Mouse (Mus musculus): ENCODE measurements around the gene Ggt6. TPM values are rescaled to one million over a fixed set of nuclear protein-coding genes. Genes with fewer than 3 reads are reported as not detected.

Gene Ggt6
- total RNA-seq, 2 experiments from 2014 or later, result not detected

- DNase-seq (ENCODE audit: extremely low spot score in 1 of 2, low spot score in 2 of 2), result no peak
- intact Hi-C loops (cut with DNase I), result no loop called here
Measured at GRCm38 (mm10) chr11:72487739-72488138, 52.4 kb downstream of the Ggt6 start.

Small RNAs within 50 kb of the gene (microRNA-seq; reads per million reads assigned to microRNA genes)
- not detected for gene Mir6338

Other genes starting within 250 kb of the Ggt6 start
- gene Gm43951, start 228.7 kb upstream of the Ggt6 start, total RNA-seq (2021), result 10 to 100 TPM; 12.1 to 13.7 TPM
- gene 4933427D14Rik, start 228.1 kb upstream of the Ggt6 start, total RNA-seq (2021), result 10 to 100 TPM; 30.1 to 32.5 TPM
- gene Txndc17, start 228.0 kb upstream of the Ggt6 start, total RNA-seq (2021), result 10 to 100 TPM; 43.4 to 46.1 TPM
- 10 to 100 TPM; 14.7 to 15.7 TPM for gene Med31, start 219.9 kb upstream of the Ggt6 start, total RNA-seq (2021)
- gene Slc13a5, start 168.3 kb upstream of the Ggt6 start, total RNA-seq (2021), result 10 to 100 TPM; 16.4 to 19.8 TPM
- gene Xaf1, start 133.9 kb upstream of the Ggt6 start, total RNA-seq (2021), result 1 to 10 TPM; 1.3 to 1.4 TPM
- gene Fbxo39, start 121.1 kb upstream of the Ggt6 start, total RNA-seq (2021), result not detected
- gene Tekt1, start 73.1 kb upstream of the Ggt6 start, total RNA-seq (2021), result 1 to 10 TPM in 1 of 2 experiments, under 1 TPM in 1; 0.99 to 1.2 TPM
- 1 to 10 TPM; 1.7 to 1.8 TPM for gene Smtnl2, start 23.8 kb upstream of the Ggt6 start, total RNA-seq (2021)
- 10 to 100 TPM; 52.8 to 55.9 TPM for gene Mybbp1a, start 5.8 kb downstream of the Ggt6 start, total RNA-seq (2021)
- 10 to 100 TPM; 30.8 to 37.4 TPM for gene Spns2, start 54.4 kb downstream of the Ggt6 start, total RNA-seq (2021)
- gene Spns3, start 115.0 kb downstream of the Ggt6 start, total RNA-seq (2021), result under 1 TPM in 1 of 2 experiments, not detected in 1; 0.11 TPM
- gene Ube2g1, start 171.8 kb downstream of the Ggt6 start, total RNA-seq (2021), result 10 to 100 TPM; 53.3 to 55.1 TPM